Mouse (Mus musculus) liver, adult 2 months (tissue): Measurements from ENCODE around the gene Ralgps2.

Source experiments
- CTCF ChIP-seq: fragments of 200-500 bp; IDR thresholded peaks from 2 replicates; pipeline ENCODE4 v1.5.1; 2011; ENCODE audit warnings: low read depth, low read length, control low read depth
- POLR2A ChIP-seq: fragments of 200-500 bp; IDR thresholded peaks from 2 replicates; pipeline ENCODE4 v1.6.1; 2011; ENCODE audit warnings: low read length, control low read depth; ENCODE audit not compliant: insufficient read depth; ENCODE audit errors: extremely low read depth

DNA sequence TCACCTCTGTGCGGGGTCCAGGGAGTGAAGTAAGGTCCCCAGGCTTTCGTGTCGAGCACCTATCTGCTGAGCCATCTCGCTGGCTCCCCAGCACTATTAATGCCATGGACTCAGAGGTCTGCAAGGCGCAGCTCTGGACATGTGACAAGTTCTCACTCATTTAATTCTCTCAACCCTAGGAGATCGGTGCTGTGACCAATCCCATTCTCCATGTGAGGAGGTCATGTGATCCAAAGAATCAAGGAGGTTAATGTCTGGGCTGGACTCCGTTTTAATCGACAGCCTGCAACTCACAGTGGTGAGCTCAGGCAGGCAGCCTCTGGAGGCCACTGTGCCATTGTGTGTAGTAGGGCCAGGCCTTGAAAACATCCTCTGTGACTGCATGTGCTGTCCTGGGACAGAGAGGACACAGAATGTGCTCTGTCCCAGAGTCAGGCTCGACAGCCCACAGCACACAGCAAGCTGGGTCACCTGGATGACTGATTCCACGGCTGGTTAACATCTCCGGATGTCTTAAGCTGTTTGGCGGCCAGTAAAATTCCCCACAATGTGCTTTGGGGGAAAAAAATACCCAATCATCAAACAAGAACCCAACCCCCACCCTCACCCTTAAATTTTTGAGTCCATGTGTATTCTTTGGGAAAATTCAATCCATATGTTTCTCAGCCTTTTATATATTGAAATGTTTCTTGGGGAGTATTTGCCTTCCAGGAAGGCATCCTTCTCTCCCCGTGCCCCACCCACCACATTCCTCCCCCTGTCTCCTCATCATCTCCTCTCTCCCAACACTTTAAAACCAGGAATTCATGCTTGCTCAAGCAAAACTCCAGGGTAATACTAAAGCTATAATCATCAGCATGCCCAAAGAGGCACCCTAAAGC, 178.6 kb downstream of the Ralgps2 start:
- TF ChIP-seq POLR2A (no peak), CTCF (no peak)
